Mouse (Mus musculus) hindbrain, embryonic 12.5 days (tissue): Measurements from ENCODE around the gene Crocc. TPM values are rescaled to one million over a fixed set of nuclear protein-coding genes. Genes with fewer than 3 reads are reported as not detected.

Experiments
- ATAC-seq: fragments of 200-750 bp; cut with Nextera tagmentation; 2 replicates; pipeline ENCODE4 v1.8.0; 2017; ENCODE audit warnings: moderate TSS enrichment; ENCODE audit not compliant: low FRiP score
- H3K27ac ChIP-seq: fragments of 300-500 bp; sonication (generic); 2 replicates; pipeline ENCODE4 v1.5.1; 2016; ENCODE audit warnings: mild to moderate bottlenecking
- H3K27me3 ChIP-seq: fragments of 300-500 bp; sonication (generic); 2 replicates; pipeline ENCODE4 v1.6.1; 2016; ENCODE audit warnings: mild to moderate bottlenecking
- H3K36me3 ChIP-seq: fragments of 300-500 bp; sonication (generic); 2 replicates; pipeline ENCODE4 v1.6.1; 2016; ENCODE audit warnings: mild to moderate bottlenecking
- H3K4me1 ChIP-seq: fragments of 300-500 bp; sonication (generic); 2 replicates; pipeline ENCODE4 v1.6.1; 2016
- H3K4me2 ChIP-seq: fragments of 300-500 bp; sonication (generic); replicated peaks from 2 replicates; pipeline ENCODE4 v1.6.1; 2016; ENCODE audit warnings: mild to moderate bottlenecking
- H3K4me3 ChIP-seq: fragments of 300-500 bp; sonication (generic); 2 replicates; pipeline ENCODE4 v1.5.1; 2016; ENCODE audit warnings: mild to moderate bottlenecking
- H3K9ac ChIP-seq: fragments of 300-500 bp; sonication (generic); 2 replicates; pipeline ENCODE4 v1.6.1; 2016; ENCODE audit warnings: mild to moderate bottlenecking, moderate library complexity
- H3K9me3 ChIP-seq: fragments of 300-500 bp; sonication (generic); replicated peaks from 2 replicates; pipeline ENCODE4 v1.6.1; 2016; ENCODE audit warnings: mild to moderate bottlenecking
- WGBS: fragments of 180-500 bp; shearing (Covaris S2); methylation state at CpG from one replicate; pipeline ENCODE4 v1.1.7; 2016; 5-methylcytosine and 5-hydroxymethylcytosine counted together
- polyA plus RNA-seq: library from polyadenylated mRNA; unstranded; fragments of >200 nt; fragmentation: Nextera tagmentation; extraction: Ambion mirVana; gene quantifications from 2 replicates; pipeline ENCODE4 v1.2.1, GENCODE M21; 2016

Gene Crocc
- polyA plus RNA-seq, 1 experiment from 2014 or later, result 13.2 TPM

GRCm38 (mm10) chr4:140977278-140977677 is 83.1 kb downstream of the Crocc start:
- WGBS, result 89% methylated on average over 10 of the region's 10 CpGs

DNA sequence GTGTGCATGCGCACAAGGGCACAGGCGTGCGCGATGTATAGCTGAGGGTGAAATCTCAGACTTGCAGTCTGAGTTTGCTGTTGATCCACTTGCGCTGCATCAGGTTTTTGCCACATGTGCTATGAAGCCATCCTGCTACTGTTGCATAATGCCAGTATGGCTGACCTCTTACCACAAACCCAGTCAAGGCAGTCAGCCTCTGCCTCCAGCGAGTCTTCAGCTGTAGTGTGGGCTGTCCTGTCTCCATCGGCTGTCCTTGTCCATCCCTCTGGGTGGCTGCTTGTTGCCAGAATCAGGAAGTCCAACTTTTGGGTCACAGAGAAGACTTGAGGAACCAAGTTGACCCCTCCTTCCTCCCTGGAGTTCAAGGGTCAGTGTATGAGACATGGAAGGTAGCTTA is 85.0 kb downstream of the Crocc start:
- Histone ChIP-seq H3K36me3 (peaks cover 91% of the 10 kb centered on the region), H3K27me3 (no peaks in the 10 kb centered on the region), H3K9ac (no peak overlapping the region), H3K4me2 (no peak overlapping the region), H3K4me3 (no peak overlapping the region), H3K4me1 (no peaks in the 10 kb centered on the region), H3K9me3 (no peaks in the 10 kb centered on the region), H3K27ac (no peak overlapping the region)
- ATAC-seq, result no peak
- WGBS, result 97% methylated on average over 7 of the region's 7 CpGs

More at GRCm38 (mm10) chr4:140977278-140977677, 83.1 kb downstream of the Crocc start:
- Histone ChIP-seq H3K27me3 (no peaks in the 10 kb centered on the region), H3K27ac (no peak overlapping the region), H3K4me1 (no peaks in the 10 kb centered on the region), H3K36me3 (peaks cover 73% of the 10 kb centered on the region), H3K9me3 (0 out of 2 replicates have a peak, but pooled peaks cover 8% of the 10 kb centered on the region), H3K9ac (no peak overlapping the region), H3K4me2 (no peak overlapping the region), H3K4me3 (no peak overlapping the region)
- ATAC-seq, result no peak

GRCm38 (mm10) chr4:140974408-140974807 is 85.9 kb downstream of the Crocc start:
- H3K27ac ChIP-seq, result no peak overlapping the region
- H3K9me3 ChIP-seq, result no peaks in the 10 kb centered on the region
- no peak overlapping the region for H3K4me3 ChIP-seq
- peaks cover 96% of the 10 kb centered on the region for H3K36me3 ChIP-seq
- H3K9ac ChIP-seq, result no peak overlapping the region
- H3K4me2 ChIP-seq, result no peak overlapping the region
- WGBS, result 93% methylated on average over 6 of the region's 6 CpGs
- no peaks in the 10 kb centered on the region for H3K4me1 ChIP-seq
- no peaks in the 10 kb centered on the region for H3K27me3 ChIP-seq
- no peak for ATAC-seq

DNA sequence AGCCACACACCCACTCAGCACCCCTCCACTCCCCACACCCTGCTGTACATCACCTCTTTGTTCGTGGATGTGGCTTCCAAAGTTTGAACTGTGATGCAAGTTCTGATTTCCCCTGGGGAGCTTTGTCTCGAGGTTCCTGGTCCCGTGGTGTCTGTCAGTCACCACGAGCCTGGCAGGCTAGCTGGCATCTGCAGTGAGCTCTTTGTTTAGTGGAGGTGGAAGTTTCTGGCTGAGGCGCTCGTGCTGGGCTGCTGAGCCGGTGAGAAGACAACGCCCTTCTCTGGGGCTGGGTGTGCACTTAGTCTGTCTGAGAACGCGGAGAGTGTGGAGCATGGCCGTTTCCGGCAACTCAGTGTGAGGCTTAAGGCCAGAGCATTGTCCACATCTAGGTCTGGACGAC is 88.7 kb downstream of the Crocc start:
- no peak overlapping the region for H3K4me2 ChIP-seq
- H3K9ac ChIP-seq, result no peak overlapping the region
- 91% methylated on average over 13 of the region's 13 CpGs for WGBS
- no peaks in the 10 kb centered on the region for H3K4me1 ChIP-seq
- no peaks in the 10 kb centered on the region for H3K9me3 ChIP-seq
- no peak for ATAC-seq
- no peak overlapping the region for H3K27ac ChIP-seq
- H3K4me3 ChIP-seq, result no peak overlapping the region
- H3K27me3 ChIP-seq, result no peaks in the 10 kb centered on the region
- peaks cover 91% of the 10 kb centered on the region for H3K36me3 ChIP-seq

- H3K27ac ChIP-seq, result no peak overlapping the region
- 86% methylated on average over 11 of the region's 11 CpGs for WGBS
- no peak overlapping the region for H3K4me3 ChIP-seq
- H3K9me3 ChIP-seq, result no peaks in the 10 kb centered on the region
- peaks cover 16% of the 10 kb centered on the region for H3K4me1 ChIP-seq
- H3K4me2 ChIP-seq, result no peak overlapping the region
- no peak overlapping the region for H3K9ac ChIP-seq
- no peaks in the 10 kb centered on the region for H3K27me3 ChIP-seq
- no peak for ATAC-seq
- peaks cover 61% of the 10 kb centered on the region for H3K36me3 ChIP-seq
These were observed 92.8 kb downstream of the Crocc start for GRCm38 (mm10) chr4:140967386-140968159.

Other genes starting within 250 kb of the Crocc start
- 0.06 TPM in 1 of 2 replicates, not detected in the other for gene Padi3, start 249.9 kb downstream of the Crocc start, polyA plus RNA-seq
- gene Padi1, start 214.8 kb downstream of the Crocc start, polyA plus RNA-seq, result 0.07 and 0.19 TPM in 2 replicates
- 2.6 and 3.7 TPM in 2 replicates for gene Padi2, start 154.2 kb downstream of the Crocc start, polyA plus RNA-seq
- gene Sdhb, start 99.3 kb downstream of the Crocc start, polyA plus RNA-seq, result 349 and 383 TPM in 2 replicates
- gene Atp13a2, start 73.7 kb downstream of the Crocc start, polyA plus RNA-seq, result 110 and 113 TPM in 2 replicates
- 344 and 345 TPM in 2 replicates for gene Mfap2, start 50.1 kb downstream of the Crocc start, polyA plus RNA-seq
- gene Necap2, start 17.8 kb upstream of the Crocc start, polyA plus RNA-seq, result 57.6 and 60.7 TPM in 2 replicates
- 0.13 TPM in 1 of 2 replicates, not detected in the other for gene Spata21, start 27.8 kb upstream of the Crocc start, polyA plus RNA-seq
- gene Szrd1, start 79.2 kb upstream of the Crocc start, polyA plus RNA-seq, result 30.7 and 32.4 TPM in 2 replicates
- gene Fbxo42, start 87.4 kb upstream of the Crocc start, polyA plus RNA-seq, result 28.3 and 28.6 TPM in 2 replicates
- 5.8 and 5.9 TPM in 2 replicates for gene Rsg1, start 153.4 kb upstream of the Crocc start, polyA plus RNA-seq
- 6.1 and 10.9 TPM in 2 replicates for gene Arhgef19, start 178.9 kb upstream of the Crocc start, polyA plus RNA-seq
- gene Epha2, start 240.7 kb upstream of the Crocc start, polyA plus RNA-seq, result 2.7 and 3.2 TPM in 2 replicates